Mouse (Mus musculus) testis, adult 2 months (tissue): Measurements from ENCODE around the gene Ubl4b. TPM values are rescaled to one million over a fixed set of nuclear protein-coding genes. Genes with fewer than 3 reads are reported as not detected.

ENCODE experiments used
- H3K27ac ChIP-seq: fragments of 200-500 bp; 2 replicates; pipeline ENCODE4 v1.5.1; 2012; ENCODE audit warnings: low read depth, low read length; ENCODE audit not compliant: control insufficient read depth, insufficient read depth
- H3K27me3 ChIP-seq: fragments of 200-500 bp; 2 replicates; pipeline ENCODE4 v1.6.1; 2012; ENCODE audit warnings: mild to moderate bottlenecking, low read length, moderate library complexity; ENCODE audit not compliant: control insufficient read depth, insufficient read depth
- H3K36me3 ChIP-seq: fragments of 200-500 bp; 2 replicates; pipeline ENCODE4 v1.6.1; 2012; ENCODE audit warnings: mild to moderate bottlenecking, low read length; ENCODE audit not compliant: control insufficient read depth, insufficient read depth
- H3K4me1 ChIP-seq: fragments of 200-500 bp; 2 replicates; pipeline ENCODE4 v1.6.1; 2012; ENCODE audit warnings: low read length; ENCODE audit not compliant: control insufficient read depth, insufficient read depth
- H3K4me3 ChIP-seq: fragments of 200-500 bp; 2 replicates; pipeline ENCODE4 v1.5.1; 2012; ENCODE audit warnings: low read depth, mild to moderate bottlenecking, low read length, moderate library complexity, mixed read lengths; ENCODE audit not compliant: control insufficient read depth
- CTCF ChIP-seq: fragments of 200-500 bp; IDR thresholded peaks from 2 replicates; pipeline ENCODE4 v1.5.1; 2012; ENCODE audit warnings: low read depth, mild to moderate bottlenecking, inconsistent platforms, low read length, moderate library complexity; ENCODE audit not compliant: control insufficient read depth, insufficient read depth, insufficient replicate concordance
- POLR2A ChIP-seq: fragments of 200-500 bp; IDR thresholded peaks from 2 replicates; pipeline ENCODE4 v1.6.1; 2012; ENCODE audit warnings: low read depth, mild to moderate bottlenecking, inconsistent platforms, low read length, moderate library complexity; ENCODE audit not compliant: control insufficient read depth
- polyA plus RNA-seq: library from polyadenylated mRNA; depleted of rRNA; stranded (reverse); fragments of >200 nt; gene quantifications from 2 replicates; pipeline ENCODE4 v1.2.3, GENCODE M21; 2012

Gene Ubl4b
- polyA plus RNA-seq, 1 experiment: 255 TPM

DNA sequence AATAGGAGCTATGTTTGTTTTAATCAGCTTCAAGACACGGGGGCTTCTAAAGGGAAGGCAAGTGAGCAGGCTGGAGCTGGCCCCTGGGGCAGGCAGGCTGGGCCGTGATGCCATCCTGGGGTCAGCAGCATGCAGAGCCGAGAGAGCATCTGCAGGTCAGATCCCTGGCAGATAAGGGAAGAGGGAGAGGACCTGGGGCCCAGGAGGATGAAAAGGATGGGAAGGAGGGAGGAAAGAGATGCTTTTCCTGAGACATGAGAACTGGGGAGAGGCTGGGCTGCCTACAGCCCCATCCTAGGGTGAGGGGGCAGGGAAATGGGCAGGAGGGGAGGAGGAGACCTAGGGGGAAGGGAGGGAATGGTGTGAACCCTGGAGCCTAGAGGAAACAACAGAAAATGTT lies 10.5 kb upstream of the Ubl4b start:
- TF ChIP-seq POLR2A (no peak), CTCF (no peak)
- no peaks in the 10 kb centered on the region for H3K27me3 ChIP-seq
- no peak overlapping the region for H3K4me3 ChIP-seq
- H3K36me3 ChIP-seq: no peaks in the 10 kb centered on the region
- no peak overlapping the region for H3K27ac ChIP-seq
- no peaks in the 10 kb centered on the region for H3K4me1 ChIP-seq

DNA sequence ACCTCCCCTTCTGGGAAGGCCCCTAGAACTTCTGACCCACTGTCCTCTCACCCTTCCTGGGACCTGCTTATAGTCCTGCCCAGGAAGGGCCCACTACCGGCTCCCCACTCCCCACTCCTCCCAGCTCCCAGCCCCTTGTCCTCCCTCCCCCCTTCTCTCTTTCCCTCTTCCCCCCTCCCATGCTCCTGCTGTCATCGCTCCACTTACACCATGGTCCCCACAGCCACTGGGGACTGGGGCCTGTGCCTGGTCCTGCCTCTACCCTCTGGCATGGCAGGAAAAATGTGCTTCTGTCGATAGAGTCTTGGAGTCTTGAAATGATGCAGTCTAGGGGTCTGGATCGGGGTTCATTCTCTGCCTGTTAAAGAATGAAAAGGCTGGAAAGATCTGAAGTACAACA lies 9.0 kb upstream of the Ubl4b start:
- no peaks in the 10 kb centered on the region for H3K4me1 ChIP-seq

DNA sequence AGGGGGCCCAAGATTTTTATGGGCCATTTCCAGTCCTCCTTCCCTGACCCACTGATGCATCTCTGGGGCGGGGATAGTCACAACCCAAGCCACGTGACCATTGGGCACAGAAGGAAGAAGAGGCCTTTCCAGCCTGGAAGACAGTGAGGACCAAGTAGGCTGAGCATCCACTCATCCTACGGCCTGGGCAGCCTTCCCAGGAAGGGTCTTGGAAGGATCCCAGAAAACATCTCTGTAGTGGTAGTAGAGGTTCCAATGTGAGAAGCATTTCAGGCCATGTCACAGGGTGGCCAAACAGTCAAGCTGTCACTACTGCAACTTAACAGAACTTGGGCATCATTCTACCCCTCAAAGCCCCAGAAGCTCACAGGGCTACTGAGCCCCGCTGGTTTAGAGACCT lies 7.7 kb upstream of the Ubl4b start:
- no peaks in the 10 kb centered on the region for H3K27me3 ChIP-seq
- TF ChIP-seq POLR2A (no peak), CTCF (no peak)
- no peak overlapping the region for H3K27ac ChIP-seq
- H3K4me1 ChIP-seq: no peaks in the 10 kb centered on the region
- no peaks in the 10 kb centered on the region for H3K36me3 ChIP-seq
- no peak overlapping the region for H3K4me3 ChIP-seq

More for the DNA sequence above, 9.0 kb upstream of the Ubl4b start:
- TF ChIP-seq CTCF: no peak
- TF ChIP-seq POLR2A: no peak
- Histone ChIP-seq H3K36me3 (no peaks in the 10 kb centered on the region), H3K4me3 (no peak overlapping the region), H3K27ac (no peak overlapping the region), H3K27me3 (no peaks in the 10 kb centered on the region)

DNA sequence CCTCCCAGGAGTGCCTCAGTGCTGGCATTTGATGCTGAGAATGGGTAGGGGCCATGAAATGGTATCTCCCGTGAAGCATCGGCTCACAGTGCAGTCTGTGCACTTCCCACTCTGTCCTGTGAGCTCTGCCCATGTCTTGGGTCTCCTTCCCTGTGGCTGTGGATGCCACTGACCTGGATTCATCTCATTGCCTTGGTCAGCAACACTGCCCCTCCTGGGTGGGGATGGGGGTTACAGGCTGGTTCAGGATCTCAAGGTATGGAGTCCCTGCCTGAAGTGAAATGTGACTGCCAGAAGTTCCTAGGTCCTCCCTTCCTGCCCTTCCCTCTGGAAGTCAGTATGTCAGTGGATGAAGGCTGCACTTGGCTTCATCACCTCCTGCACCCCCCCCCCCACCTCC lies 7.2 kb upstream of the Ubl4b start:
- Histone ChIP-seq H3K4me1 (no peaks in the 10 kb centered on the region), H3K27ac (no peak overlapping the region), H3K36me3 (no peaks in the 10 kb centered on the region), H3K27me3 (no peaks in the 10 kb centered on the region), H3K4me3 (no peak overlapping the region)
- TF ChIP-seq POLR2A (no peak), CTCF (no peak)

DNA sequence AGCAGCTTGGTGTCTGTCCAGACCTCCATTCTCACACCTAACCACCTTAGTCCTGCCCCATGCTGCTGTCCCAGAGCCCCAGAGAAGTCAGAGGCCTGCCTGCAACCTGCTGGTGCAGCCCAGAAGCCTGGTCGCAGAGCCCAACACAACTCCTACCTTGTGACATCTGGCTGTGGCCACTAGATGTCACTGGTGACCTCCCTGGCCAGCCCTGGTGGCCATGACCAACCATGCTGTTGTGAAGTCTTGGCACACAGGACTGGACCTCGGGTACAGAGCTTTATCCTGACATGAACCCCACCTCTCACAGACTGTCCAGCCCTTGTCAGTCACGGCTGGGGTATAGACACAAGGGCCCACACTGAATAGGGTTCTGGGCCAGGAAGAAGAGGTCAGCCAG lies 4.3 kb upstream of the Ubl4b start:
- no peaks in the 10 kb centered on the region for H3K27me3 ChIP-seq
- no peak for TF ChIP-seq POLR2A
- peak; percentile 82; the same call in 1 of the 2 replicates for TF ChIP-seq CTCF
- H3K36me3 ChIP-seq: no peaks in the 10 kb centered on the region
- no peaks in the 10 kb centered on the region for H3K4me1 ChIP-seq
- H3K4me3 ChIP-seq: no peak overlapping the region
- H3K27ac ChIP-seq: no peak overlapping the region

DNA sequence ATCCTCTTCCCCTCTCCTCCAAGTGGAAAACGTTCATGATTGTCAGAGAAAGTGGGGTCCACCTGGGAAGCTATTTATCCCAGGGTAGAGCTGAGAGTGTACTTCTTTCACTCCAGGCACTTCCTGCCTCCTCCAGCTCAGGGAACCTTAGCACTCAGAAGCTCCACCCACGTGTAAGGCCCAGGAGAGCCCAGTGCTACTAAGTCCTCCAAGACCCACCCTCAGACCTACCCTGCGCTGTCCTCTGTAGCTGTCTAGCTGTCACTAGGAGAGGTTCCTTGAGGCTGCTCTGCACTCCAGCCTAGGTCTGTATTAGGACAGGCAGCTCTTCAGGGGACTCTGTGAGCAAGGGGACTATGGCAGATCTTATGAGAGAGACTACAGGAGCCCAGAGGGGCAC lies 3.9 kb upstream of the Ubl4b start:
- Histone ChIP-seq H3K27ac (no peak overlapping the region), H3K36me3 (no peaks in the 10 kb centered on the region), H3K27me3 (no peaks in the 10 kb centered on the region), H3K4me3 (no peak overlapping the region), H3K4me1 (no peaks in the 10 kb centered on the region)
- TF ChIP-seq CTCF: no peak
- TF ChIP-seq POLR2A: no peak

DNA sequence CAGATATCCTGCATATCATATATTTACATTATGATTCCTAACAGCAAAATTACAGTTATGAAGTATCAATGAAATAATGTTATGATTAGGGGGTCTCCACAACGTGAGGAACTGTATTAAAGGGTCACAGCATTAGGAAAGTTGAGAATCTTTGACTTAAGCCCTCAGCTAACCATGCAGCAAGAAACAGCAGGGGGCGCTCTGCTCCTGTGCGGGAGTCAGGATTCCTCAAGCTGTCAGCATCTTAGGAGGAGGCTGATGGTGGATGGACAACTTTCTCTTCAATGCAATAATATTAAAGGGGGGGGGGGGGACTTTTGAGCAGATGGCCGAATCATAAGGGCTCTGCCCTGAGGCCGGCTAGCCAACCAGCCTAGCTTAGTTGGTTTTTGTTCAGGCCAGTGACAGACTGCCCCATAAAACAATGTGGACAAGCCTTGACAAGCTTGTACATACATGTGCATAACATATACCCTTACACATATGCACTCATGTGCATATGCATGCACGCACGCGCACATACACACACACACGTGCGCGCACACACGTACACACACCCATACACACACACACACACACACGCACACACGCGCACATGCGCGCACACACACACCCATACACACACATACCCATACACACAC lies 4.3 kb downstream of the Ubl4b start:
- no peaks in the 10 kb centered on the region for H3K36me3 ChIP-seq
- TF ChIP-seq CTCF: peak; percentile 68; the same call in 1 of the 2 replicates
- TF ChIP-seq POLR2A: no peak
- H3K27ac ChIP-seq: no peak overlapping the region
- no peaks in the 10 kb centered on the region for H3K27me3 ChIP-seq
- no peak overlapping the region; the same call in 1 of the 2 replicates for H3K4me3 ChIP-seq
- no peaks in the 10 kb centered on the region for H3K4me1 ChIP-seq
